Mouse (Mus musculus) thymus, postnatal 0 days (tissue): Measurements from ENCODE around the gene Lrrn2. TPM values are rescaled to one million over a fixed set of nuclear protein-coding genes. Genes with fewer than 3 reads are reported as not detected.

Experiments used
- microRNA-seq: library from miRNA; unstranded; fragments of <30 nt; microRNA quantifications from one replicate; pipeline ENCODE4, GENCODE M21; 2016; ENCODE audit warnings: borderline number of aligned reads
- polyA plus RNA-seq: library from polyadenylated mRNA; unstranded; fragments of >200 nt; fragmentation: Nextera tagmentation; extraction: Ambion mirVana; gene quantifications from 2 replicates; pipeline ENCODE4 v1.2.1, GENCODE M21; 2015

The Lrrn2 gene
- polyA plus RNA-seq, 1 experiment from 2014 or later: 0.16 TPM

Small RNAs within 50 kb of the gene (microRNA-seq; reads per million reads assigned to microRNA genes)
- not detected for gene Gm44300

Other genes with a start within 250 kb of the Lrrn2 start
- gene Nfasc, start 138.5 kb upstream of the Lrrn2 start, polyA plus RNA-seq: 0.30 and 0.39 TPM in 2 replicates
- gene Mdm4, start 150.3 kb downstream of the Lrrn2 start, polyA plus RNA-seq: 32.9 and 36.9 TPM in 2 replicates
- 2.1 and 2.6 TPM in 2 replicates for gene Pik3c2b, start 165.4 kb downstream of the Lrrn2 start, polyA plus RNA-seq